Mouse (Mus musculus) liver, adult 2 months (tissue): Measurements from ENCODE around the gene Aatf.

Experiments
- CTCF ChIP-seq: fragments of 200-500 bp; IDR thresholded peaks from 2 replicates; pipeline ENCODE4 v1.5.1; 2011; ENCODE audit warnings: low read depth, low read length, control low read depth
- POLR2A ChIP-seq: fragments of 200-500 bp; IDR thresholded peaks from 2 replicates; pipeline ENCODE4 v1.6.1; 2011; ENCODE audit warnings: low read length, control low read depth; ENCODE audit not compliant: insufficient read depth; ENCODE audit errors: extremely low read depth

DNA sequence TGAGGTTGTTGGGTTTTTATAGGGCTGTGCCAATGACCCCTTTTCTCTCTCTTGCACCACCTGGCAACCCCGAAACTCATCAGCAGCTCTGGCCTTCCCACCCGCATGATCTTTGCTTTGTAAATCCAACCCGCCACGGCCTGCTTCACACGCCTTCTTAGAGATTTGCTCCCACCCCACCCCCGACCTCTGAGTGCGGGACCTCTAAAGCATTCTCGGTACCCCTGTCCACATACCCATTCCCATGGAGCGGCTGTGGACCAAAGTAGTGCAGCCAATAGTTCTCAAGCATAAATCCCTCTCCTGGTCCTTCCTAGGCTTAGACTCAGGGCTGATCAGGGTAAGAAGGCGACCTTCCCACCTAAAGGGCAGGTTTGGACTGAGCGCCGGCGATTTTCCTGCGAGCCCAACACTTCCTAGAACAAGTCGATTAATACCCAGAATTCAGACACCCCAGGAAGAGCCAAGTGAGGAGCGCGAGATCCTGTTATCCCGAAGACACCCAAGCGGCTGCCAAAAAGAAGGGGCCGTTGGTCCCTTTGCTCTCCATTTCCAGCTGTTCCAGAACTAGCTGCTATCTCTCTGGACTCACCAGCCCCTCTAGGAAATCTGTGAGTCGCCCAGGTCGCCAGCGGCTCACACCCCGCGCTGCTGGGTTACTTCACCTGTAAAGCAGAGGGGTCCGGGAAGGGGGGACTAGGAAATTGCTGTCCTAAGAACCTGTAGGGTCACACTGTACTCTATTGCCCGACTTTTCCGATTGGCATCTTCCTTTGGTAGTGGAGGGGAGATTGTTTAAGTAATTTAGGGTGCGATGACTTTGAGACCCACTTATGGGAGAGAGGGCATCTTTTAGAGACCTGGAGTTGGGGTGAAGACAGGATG, 13.9 kb upstream of the Aatf start:
- no peak for TF ChIP-seq CTCF
- no peak for TF ChIP-seq POLR2A
